Mouse (Mus musculus) MEL (cell line): ENCODE measurements around the gene Mfsd4b5.

ENCODE experiments used
- BHLHE40 ChIP-seq: IDR thresholded peaks from 2 replicates; pipeline ENCODE4 v1.6.1; 2012; ENCODE audit warnings: low read depth, mild to moderate bottlenecking, inconsistent platforms, low read length, improper control_type of control experiment, borderline replicate concordance
- CHD1 ChIP-seq: IDR thresholded peaks from 2 replicates; pipeline ENCODE4 v1.6.1; 2012; ENCODE audit warnings: low read depth, mild to moderate bottlenecking, inconsistent platforms, low read length, improper control_type of control experiment
- CTCF ChIP-seq, 3 experiments: IDR thresholded peaks in 2 of 3; conservative IDR thresholded peaks in 1 of 3; 2 replicates each; pipeline ENCODE4 v1.5.1; 2011 to 2012; ENCODE audit warnings: low read length in 3 of 3, low read depth in 2 of 3, mild to moderate bottlenecking in 2 of 3, improper control_type of control experiment in 1 of 3, inconsistent platforms in 1 of 3, mixed read lengths in 1 of 3, moderate library complexity in 1 of 3; ENCODE audit not compliant: control insufficient read depth in 1 of 3, insufficient read depth in 1 of 3, poor library complexity in 1 of 3, severe bottlenecking in 1 of 3
- EP300 ChIP-seq, 2 experiments: IDR thresholded peaks; 2 replicates each; pipeline ENCODE4 v1.6.1; 2011; ENCODE audit warnings: improper control_type of control experiment in 2 of 2, low read length in 2 of 2, low read depth in 1 of 2, mild to moderate bottlenecking in 1 of 2
- MXI1 ChIP-seq: IDR thresholded peaks from 2 replicates; pipeline ENCODE4 v1.6.1; 2011; ENCODE audit warnings: mild to moderate bottlenecking, low read depth, low read length, improper control_type of control experiment
- NRF1 ChIP-seq: IDR thresholded peaks from 2 replicates; pipeline ENCODE4 v1.6.1; 2014; ENCODE audit warnings: low read depth, mild to moderate bottlenecking, inconsistent platforms, low read length, improper control_type of control experiment, moderate library complexity; ENCODE audit not compliant: poor library complexity, insufficient read depth, severe bottlenecking
- POLR2A ChIP-seq, 2 experiments: IDR thresholded peaks; 2 replicates each; pipeline ENCODE4 v1.6.1; 2011 to 2012; ENCODE audit warnings: low read length in 2 of 2, mild to moderate bottlenecking in 2 of 2, control low read depth in 1 of 2, improper control_type of control experiment in 1 of 2, low read depth in 1 of 2, moderate library complexity in 1 of 2; ENCODE audit not compliant: control insufficient read depth in 1 of 2, insufficient read depth in 1 of 2, poor library complexity in 1 of 2
- POLR2AphosphoS2 ChIP-seq: IDR thresholded peaks from 2 replicates; pipeline ENCODE4 v1.6.1; 2011; ENCODE audit warnings: low read length, improper control_type of control experiment
- POLR2AphosphoS5 ChIP-seq: IDR thresholded peaks from 2 replicates; pipeline ENCODE4 v1.6.1; 2012; ENCODE audit warnings: low read depth, borderline replicate concordance, mild to moderate bottlenecking, inconsistent platforms, low read length, moderate library complexity, mixed read lengths
- SMC3 ChIP-seq: IDR thresholded peaks from 2 replicates; pipeline ENCODE4 v1.6.1; 2011; ENCODE audit warnings: low read depth, low read length, improper control_type of control experiment
- TAL1 ChIP-seq: IDR thresholded peaks from 2 replicates; pipeline ENCODE4 v1.6.1; 2012; ENCODE audit warnings: mild to moderate bottlenecking, inconsistent platforms, low read length, moderate library complexity, mixed read lengths
- USF1 ChIP-seq: IDR thresholded peaks from 2 replicates; pipeline ENCODE4 v1.6.1; 2014; ENCODE audit warnings: low read depth, mild to moderate bottlenecking, inconsistent platforms, low read length, improper control_type of control experiment, moderate library complexity
- ZMIZ1 ChIP-seq: IDR thresholded peaks from 2 replicates; pipeline ENCODE4 v1.6.1; 2012; ENCODE audit warnings: low read depth, mild to moderate bottlenecking, inconsistent platforms, low read length, improper control_type of control experiment, moderate library complexity

GRCm38 (mm10) chr10:39978231-39978630, 8.2 kb downstream of the Mfsd4b5 start:
- TF ChIP-seq TAL1 (no peak), POLR2A (IDR thresholded peaks at IDR 0.05; ENCODE audit: control insufficient read depth in 1 of 2, insufficient read depth in 1 of 2, low read depth in 1 of 2, low read length in 2 of 2, poor library complexity in 1 of 2) (no peak), CTCF (IDR thresholded peaks at IDR 0.05 in 2 of 3, conservative IDR thresholded peaks at IDR 0.05 in 1 of 3; ENCODE audit: control insufficient read depth in 1 of 3, insufficient read depth in 1 of 3, low read depth in 2 of 3, low read length in 3 of 3, poor library complexity in 1 of 3, severe bottlenecking in 1 of 3) (no peak), NRF1 (no peak), EP300 (IDR thresholded peaks at IDR 0.05; ENCODE audit: low read depth in 1 of 2, low read length in 2 of 2) (no peak), POLR2AphosphoS5 (no peak), USF1 (no peak), MXI1 (no peak), BHLHE40 (no peak), ZMIZ1 (no peak), CHD1 (no peak), SMC3 (no peak), POLR2AphosphoS2 (no peak)
